Mouse (Mus musculus): ENCODE data around the gene Foxp1.

- TF ChIP-seq POLR2A (IDR thresholded peaks at IDR 0.05; ENCODE audit: borderline replicate concordance, extremely low read depth, insufficient read depth, insufficient read length, poor library complexity, severe bottlenecking) (no peak), CTCF (IDR thresholded peaks at IDR 0.05; ENCODE audit: borderline replicate concordance, extremely low read depth, insufficient read depth, insufficient read length) (no peak)
Observed at GRCm38 (mm10) chr6:99069726-99070125, 452.8 kb downstream of the Foxp1 start.

All from brain, embryonic 14.5 days (tissue).